Comparison of ENCODE assay signal across 8 mouse cellular contexts in the genomic region with DNA sequence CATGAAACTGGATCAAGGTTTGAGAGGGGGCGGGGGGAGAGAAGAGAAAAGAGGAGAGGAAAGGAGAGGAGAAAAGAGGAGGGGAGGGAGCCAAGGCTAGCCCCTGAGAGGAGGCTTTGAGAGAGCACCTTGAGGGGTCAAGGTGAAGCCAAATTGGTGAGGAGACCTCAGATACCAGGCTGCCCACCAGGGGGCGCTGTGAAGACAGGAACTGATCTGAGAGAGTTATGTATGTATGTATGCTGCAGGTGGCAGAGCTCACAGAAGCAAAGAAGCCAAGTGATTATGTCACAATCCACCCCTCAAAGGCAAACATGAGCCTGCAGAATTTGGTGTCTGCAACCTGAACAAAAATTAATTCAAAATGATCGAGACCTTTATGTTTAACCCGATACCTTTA. TPM values are rescaled to one million over a fixed set of nuclear protein-coding genes. Genes with fewer than 3 reads are reported as not detected.
DNase-seq lines count a peak whose midpoint lies in the region; ATAC-seq and TF ChIP-seq lines count a peak whose summit lies in the region.

No protein-coding gene starts in this region.

- TF ChIP-seq CTCF in intestine, postnatal 0 days (IDR thresholded peaks at IDR 0.05; ENCODE audit: low read depth): peak; percentile 94
- TF ChIP-seq CTCF in midbrain, postnatal 0 days (IDR thresholded peaks at IDR 0.05): peak; percentile 92

- no peak for ATAC-seq in heart, embryonic 12.5 days (ENCODE audit: insufficient number of reproducible peaks, low FRiP score)
- ATAC-seq in intestine, postnatal 0 days: peak; percentile 36; the same call in 1 of the 2 replicates
- peak; percentile 58; the same call in 1 of the 2 replicates for ATAC-seq in midbrain, postnatal 0 days (ENCODE audit: low FRiP score)

- DNase-seq in heart, adult 18-20 months: peak; percentile 69 to 92
- DNase-seq in cerebellum, adult 9-11 months: peak; percentile 84
- DNase-seq in frontal cortex, postnatal 36 days (ENCODE audit: low spot score in 2 of 2): peak; percentile 83 to 86
- peak; percentile 73 to 79 for DNase-seq in left cerebral cortex, postnatal 36 days (ENCODE audit: low spot score in 2 of 2)
- DNase-seq in midbrain, postnatal 0 days (ENCODE audit: low spot score): peak; percentile 86
- DNase-seq in spleen, postnatal 36 days (ENCODE audit: low spot score in 2 of 2): peak; percentile 75 to 86

- no peak overlapping the region for H3K4me3 ChIP-seq in heart, embryonic 12.5 days
- H3K4me3 ChIP-seq in intestine, postnatal 0 days (ENCODE audit: low read depth, low read length): no peak overlapping the region
- no peak overlapping the region for H3K4me3 ChIP-seq in midbrain, postnatal 0 days (ENCODE audit: low read depth, low read length)

- H3K36me3 ChIP-seq in heart, embryonic 12.5 days: peaks cover 53% of the 10 kb centered on the region
- H3K36me3 ChIP-seq in intestine, postnatal 0 days (ENCODE audit: control insufficient read depth, insufficient read depth): peaks cover 50% of the 10 kb centered on the region
- H3K36me3 ChIP-seq in midbrain, postnatal 0 days (ENCODE audit: insufficient read depth, low read length): peaks cover 18% of the 10 kb centered on the region

- no peaks in the 10 kb centered on the region for H3K9me3 ChIP-seq in heart, embryonic 12.5 days (replicated peaks)
- H3K9me3 ChIP-seq in intestine, postnatal 0 days (ENCODE audit: control insufficient read depth): no peaks in the 10 kb centered on the region
- no peaks in the 10 kb centered on the region for H3K9me3 ChIP-seq in midbrain, postnatal 0 days (ENCODE audit: low read length)

- H3K4me1 ChIP-seq in heart, embryonic 12.5 days (replicated peaks): 0 out of 2 replicates have a peak, but pooled peaks cover 3% of the 10 kb centered on the region
- 0 out of 2 replicates have a peak, but pooled peaks cover 3% of the 10 kb centered on the region for H3K4me1 ChIP-seq in intestine, postnatal 0 days (replicated peaks; ENCODE audit: control insufficient read depth, insufficient read depth, low read length)
- H3K4me1 ChIP-seq in midbrain, postnatal 0 days (ENCODE audit: insufficient read depth, low read length): no peaks in the 10 kb centered on the region

- no peaks in the 10 kb centered on the region for H3K27me3 ChIP-seq in heart, embryonic 12.5 days (replicated peaks)
- H3K27me3 ChIP-seq in intestine, postnatal 0 days (replicated peaks; ENCODE audit: control insufficient read depth, insufficient read depth, low read length): no peaks in the 10 kb centered on the region
- no peaks in the 10 kb centered on the region for H3K27me3 ChIP-seq in midbrain, postnatal 0 days (ENCODE audit: insufficient read depth, low read length)

- WGBS in heart, embryonic 12.5 days: 63% methylated on average over 4 of the region's 4 CpGs
- WGBS in intestine, postnatal 0 days: 63% methylated on average over 4 of the region's 4 CpGs
- WGBS in midbrain, postnatal 0 days: 58% methylated on average over 4 of the region's 4 CpGs

- no peak overlapping the region for H3K4me2 ChIP-seq in heart, embryonic 12.5 days
- H3K4me2 ChIP-seq in intestine, postnatal 0 days (replicated peaks; ENCODE audit: low read depth): no peak overlapping the region
- H3K4me2 ChIP-seq in midbrain, postnatal 0 days (ENCODE audit: low read depth, low read length, poor library complexity, severe bottlenecking): no peak overlapping the region

- H3K27ac ChIP-seq in heart, embryonic 12.5 days (ENCODE audit: poor library complexity, severe bottlenecking): no peak overlapping the region
- no peak overlapping the region for H3K27ac ChIP-seq in intestine, postnatal 0 days (ENCODE audit: low read depth, low read length)
- no peak overlapping the region for H3K27ac ChIP-seq in midbrain, postnatal 0 days (ENCODE audit: low read depth, low read length)

- H3K9ac ChIP-seq in heart, embryonic 12.5 days: no peak overlapping the region
- H3K9ac ChIP-seq in intestine, postnatal 0 days (ENCODE audit: low read depth, low read length): no peak overlapping the region
- H3K9ac ChIP-seq in midbrain, postnatal 0 days (replicated peaks; ENCODE audit: low read length, poor library complexity, severe bottlenecking): no peak overlapping the region

- intact Hi-C loops in left cerebral cortex, postnatal 36 days (cut with DNase I): loop anchor here (5.0 kb wide), 1 partner anchor 44 kb away; no protein-coding TSS in a partner anchor

RNA-seq across cellular contexts. Expression of a gene that starts 27.0 kb away (rescaled TPM):
- 10 to 100 TPM; 52.6 to 56.0 TPM for total RNA-seq in heart, adult 18-20 months (2021)
- polyA plus RNA-seq in heart, embryonic 12.5 days (2016; fragmentation: Nextera tagmentation; extraction: Ambion mirVana): 104 and 108 TPM in 2 replicates
- polyA plus RNA-seq in intestine, postnatal 0 days (2015; fragmentation: Nextera tagmentation; extraction: Ambion mirVana): 59.5 and 61.3 TPM in 2 replicates
- total RNA-seq in left cerebral cortex, postnatal 36 days (2021): 100 to 1,000 TPM; 137 to 144 TPM
- 206 and 222 TPM in 2 replicates for total RNA-seq in midbrain, postnatal 0 days (2014; rRNA removed)
- polyA plus RNA-seq in midbrain, postnatal 0 days (2015; fragmentation: Nextera tagmentation; extraction: Ambion mirVana): 102 and 109 TPM in 2 replicates

RNA-seq across cellular contexts. Expression of a gene that starts 31.0 kb away (rescaled TPM):
- 10 to 100 TPM; 23.9 to 26.6 TPM for total RNA-seq in heart, adult 18-20 months (2021)
- 25.4 and 28.9 TPM in 2 replicates for polyA plus RNA-seq in heart, embryonic 12.5 days (2016; fragmentation: Nextera tagmentation; extraction: Ambion mirVana)
- 79.0 and 88.7 TPM in 2 replicates for polyA plus RNA-seq in intestine, postnatal 0 days (2015; fragmentation: Nextera tagmentation; extraction: Ambion mirVana)
- 10 to 100 TPM; 27.0 to 27.1 TPM for total RNA-seq in left cerebral cortex, postnatal 36 days (2021)
- total RNA-seq in midbrain, postnatal 0 days (2014; rRNA removed): 18.4 and 23.3 TPM in 2 replicates
- 54.3 and 54.6 TPM in 2 replicates for polyA plus RNA-seq in midbrain, postnatal 0 days (2015; fragmentation: Nextera tagmentation; extraction: Ambion mirVana)
